Mouse (Mus musculus): ENCODE data around the gene Adk.
"Not testable (repeated sequence)": the region's sequence is repeated elsewhere in the genome, so short reads cannot be mapped to it uniquely, and the experiment has no call there.

Gene Adk

DNA sequence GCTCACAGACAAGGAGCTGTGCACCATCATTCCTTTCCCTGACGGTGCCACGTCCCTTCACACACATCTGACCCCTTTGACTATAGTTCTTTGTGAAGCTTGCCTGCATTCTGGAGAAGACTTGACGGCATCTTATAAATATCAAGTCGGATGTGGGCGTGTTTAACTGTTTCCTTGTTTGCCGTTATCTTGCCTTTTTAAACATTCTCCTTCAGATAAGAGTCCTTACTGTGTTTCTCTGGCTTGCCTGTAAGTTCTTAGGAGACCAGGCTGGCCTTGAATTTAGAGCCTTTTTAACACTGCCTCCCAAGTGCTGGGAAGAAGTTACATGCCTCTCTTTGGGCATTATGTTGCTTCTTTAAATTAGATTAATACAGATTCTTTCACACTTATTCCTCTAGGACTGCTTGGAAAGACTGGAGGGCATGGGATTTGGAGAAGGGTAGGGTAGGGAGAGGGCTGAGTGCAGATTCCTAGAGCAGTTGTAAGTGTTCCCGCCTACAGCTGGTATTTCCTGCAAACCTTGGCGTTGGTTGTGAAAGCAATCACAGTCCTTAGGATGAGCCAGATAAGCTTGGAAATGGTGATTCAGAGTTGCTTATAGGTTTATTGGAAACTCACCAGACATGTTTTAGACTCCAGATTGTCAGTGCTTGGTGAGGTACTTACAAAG is 13.3 kb downstream of the Adk start:
- DNase-seq = no peak

DNA sequence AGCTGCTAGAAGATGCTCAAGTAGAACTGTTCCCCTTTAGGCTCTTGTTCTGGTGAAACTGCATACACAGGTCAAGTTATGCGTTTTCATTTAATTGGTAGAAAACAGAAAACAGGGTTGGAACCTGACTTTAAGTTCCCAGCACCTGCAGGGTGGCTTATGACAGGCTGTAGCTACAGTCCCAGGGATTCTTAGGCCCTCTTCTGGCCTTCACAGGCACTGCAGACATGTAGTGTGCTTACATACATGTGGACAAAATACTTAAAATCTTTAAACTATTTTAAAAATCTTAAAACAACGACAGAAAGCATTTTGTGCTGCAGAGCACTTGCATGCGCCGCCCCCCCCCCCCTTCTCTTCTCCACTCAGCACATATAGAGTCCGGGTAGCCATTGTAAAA is 17.2 kb downstream of the Adk start:
- no peak for DNase-seq

DNA sequence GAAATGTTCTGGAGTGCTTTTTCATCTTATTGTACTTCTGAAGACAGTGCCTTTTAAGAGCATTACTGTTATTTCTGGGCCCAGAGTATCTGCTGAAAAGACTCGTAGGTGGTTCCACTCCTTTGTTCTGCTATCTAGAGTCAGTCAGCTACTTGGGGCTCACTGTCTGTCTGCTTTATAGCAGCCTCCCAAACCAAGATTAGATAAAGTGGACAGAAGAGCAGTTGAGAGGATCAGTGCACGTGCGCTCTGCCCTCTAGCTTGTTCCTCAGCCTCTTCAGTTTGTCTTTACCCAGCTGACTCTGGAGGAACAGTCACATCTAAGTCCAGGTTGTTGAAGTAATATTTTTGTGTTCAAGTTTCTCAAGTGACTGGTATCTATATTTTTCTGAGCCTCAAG is 21.6 kb downstream of the Adk start:
- DNase-seq = no peak

GRCm38 (mm10) chr14:21074398-21075320 is 22.3 kb downstream of the Adk start:
- no peak for DNase-seq

DNA sequence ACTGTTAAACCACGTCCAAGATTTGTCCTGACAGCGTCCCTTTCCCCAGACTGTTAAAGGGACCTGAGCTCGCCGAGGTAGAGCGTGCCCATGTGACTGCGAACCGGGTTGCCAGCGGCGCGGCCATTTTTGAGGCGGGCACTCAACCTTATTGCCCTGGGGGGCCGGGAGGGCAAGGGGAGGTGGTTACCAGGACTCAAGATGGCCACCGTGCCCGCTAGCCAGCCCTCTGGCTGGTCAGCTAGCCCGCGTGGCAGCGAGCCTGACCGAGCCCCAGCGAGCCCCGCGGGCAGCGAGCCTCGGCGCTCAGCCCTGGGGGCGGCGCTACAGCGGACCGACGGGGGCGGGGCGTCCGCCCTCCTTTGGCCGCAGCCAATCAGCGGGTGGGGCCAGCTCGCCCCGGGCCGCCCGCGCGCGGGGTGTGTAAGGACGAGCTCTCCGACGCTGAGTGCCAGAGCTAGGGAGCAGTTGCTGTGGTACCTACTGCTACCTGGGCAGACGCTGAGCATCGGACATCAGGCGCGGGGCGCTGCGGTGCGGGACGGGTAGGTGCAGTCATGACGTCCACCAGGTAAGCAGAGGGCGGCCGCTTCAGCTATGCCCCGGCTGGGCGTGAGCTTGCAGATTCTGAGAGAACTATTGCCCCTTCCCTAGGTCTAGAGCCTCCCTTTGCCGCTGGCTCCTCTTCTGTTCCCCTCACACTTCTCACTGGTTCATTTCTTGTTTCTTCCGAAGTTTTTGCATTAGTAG is 23.6 kb downstream of the Adk start:
- DNase-seq = peak; percentile 95

DNA sequence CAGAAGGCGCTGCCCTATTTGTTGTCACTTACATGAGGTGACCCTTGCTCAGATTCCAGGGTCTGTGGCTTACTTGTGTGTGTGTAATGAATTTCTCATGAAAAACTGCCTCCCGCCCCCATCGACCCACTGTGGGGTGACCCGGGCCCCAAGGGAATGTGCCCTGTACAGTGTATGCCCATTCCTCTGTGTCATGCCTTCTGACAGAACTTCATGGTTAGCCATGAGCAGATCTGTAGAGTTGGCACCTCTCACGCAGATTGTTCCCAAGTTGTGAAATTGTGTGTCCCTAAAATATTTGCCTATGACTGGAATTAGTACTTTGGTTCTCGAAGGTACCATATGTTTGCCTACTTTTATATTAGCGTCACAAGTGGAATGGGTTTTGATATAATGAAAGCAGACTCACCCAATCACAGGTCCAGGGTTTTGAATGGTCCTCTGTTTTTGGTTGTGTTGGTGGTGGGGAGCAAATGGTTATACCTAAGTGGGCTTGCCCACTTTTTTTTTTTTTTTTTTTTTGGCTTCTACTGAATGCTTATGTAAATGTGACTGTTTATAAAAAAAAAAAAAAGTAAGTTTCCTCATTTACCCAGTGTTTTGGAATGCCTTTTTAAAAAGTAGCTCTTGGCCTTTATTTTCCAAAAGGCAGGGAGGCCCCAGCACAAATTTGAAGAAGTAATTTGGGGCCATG is 24.3 kb downstream of the Adk start:
- DNase-seq = no peak

- DNase-seq = no peak
Observed at GRCm38 (mm10) chr14:21077939-21078338, 25.6 kb downstream of the Adk start.

GRCm38 (mm10) chr14:21078511-21078910 is 26.1 kb downstream of the Adk start:
- DNase-seq = no peak

GRCm38 (mm10) chr14:21082823-21083222 is 30.4 kb downstream of the Adk start:
- DNase-seq = no peak

- DNase-seq = no peak
Observed at GRCm38 (mm10) chr14:21085666-21086065, 33.3 kb downstream of the Adk start.

DNA sequence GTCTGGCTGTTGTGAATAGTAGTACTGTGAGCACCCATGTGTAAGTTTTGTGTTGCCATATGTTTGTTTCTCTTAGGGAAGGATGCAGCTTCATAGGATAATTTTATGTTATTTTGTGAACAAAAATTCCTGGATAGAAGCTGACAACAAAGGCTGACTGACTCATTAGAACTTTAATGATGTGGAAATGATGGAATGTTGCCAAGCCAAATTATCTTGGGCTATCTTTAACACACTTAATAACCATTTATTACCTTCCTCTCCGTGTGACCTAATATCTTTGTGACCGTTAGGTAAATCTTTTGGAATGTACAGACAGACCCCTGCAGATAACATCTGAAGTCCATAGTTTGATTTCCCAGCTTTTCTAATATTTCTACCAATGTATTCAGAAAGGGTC is 33.7 kb downstream of the Adk start:
- DNase-seq = no peak

GRCm38 (mm10) chr14:21086827-21087351 is 34.5 kb downstream of the Adk start:
- no peak for DNase-seq

GRCm38 (mm10) chr14:21087390-21088060 is 35.2 kb downstream of the Adk start:
- no peak for DNase-seq

- no peak for DNase-seq
Observed at GRCm38 (mm10) chr14:21088731-21089130, 36.4 kb downstream of the Adk start.

GRCm38 (mm10) chr14:21090400-21090799 is 38.0 kb downstream of the Adk start:
- no peak for DNase-seq

- DNase-seq = no peak
Observed at GRCm38 (mm10) chr14:21090930-21091486, 38.6 kb downstream of the Adk start.

DNA sequence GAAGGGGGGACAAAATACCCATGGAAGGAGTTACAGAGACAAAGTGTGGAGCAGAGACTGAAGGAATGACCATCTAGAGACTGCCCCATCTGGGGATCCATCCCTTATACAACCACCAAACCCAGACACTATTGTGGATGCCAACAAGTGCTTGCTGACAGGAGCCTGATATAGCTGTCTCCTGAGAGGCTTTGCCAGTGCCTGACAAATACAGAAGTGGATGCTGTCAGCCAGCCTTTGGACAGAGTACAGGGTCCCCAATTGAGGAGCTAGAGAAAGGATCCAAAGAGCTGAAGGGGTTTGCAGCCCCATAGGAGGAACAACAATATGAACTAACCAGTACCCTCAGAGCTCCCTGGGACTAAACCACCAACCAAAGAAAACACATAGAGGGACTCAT is 41.8 kb downstream of the Adk start:
- DNase-seq = not testable (repeated sequence)

- DNase-seq = no peak
Observed at GRCm38 (mm10) chr14:21096279-21096678, 43.9 kb downstream of the Adk start.

- DNase-seq = no peak
Observed at GRCm38 (mm10) chr14:21096689-21097088, 44.3 kb downstream of the Adk start.

GRCm38 (mm10) chr14:21099371-21099770 is 47.0 kb downstream of the Adk start:
- DNase-seq = peak; percentile 51

GRCm38 (mm10) chr14:21100876-21101275 is 48.5 kb downstream of the Adk start:
- no peak for DNase-seq

GRCm38 (mm10) chr14:21101562-21101961 is 49.2 kb downstream of the Adk start:
- DNase-seq = peak; percentile 51

Measured in kidney, postnatal 10 days (tissue).